Mouse (Mus musculus) limb, embryonic 12.5 days (tissue): ENCODE measurements around the gene Shisa2. TPM values are rescaled to one million over a fixed set of nuclear protein-coding genes. Genes with fewer than 3 reads are reported as not detected.
"Not testable (repeated sequence)": the region's sequence is repeated elsewhere in the genome, so short reads cannot be mapped to it uniquely, and the experiment has no call there.

Experiments used
- ATAC-seq: fragments of 200-750 bp; cut with Nextera tagmentation; 2 replicates; pipeline ENCODE4 v1.8.0; 2017; ENCODE audit warnings: low read depth, moderate TSS enrichment; ENCODE audit not compliant: insufficient number of reproducible peaks, insufficient read depth, low FRiP score, low TSS enrichment
- H3K27ac ChIP-seq: fragments of 300-500 bp; sonication (generic); 2 replicates; pipeline ENCODE4 v1.5.1; 2016; ENCODE audit warnings: mild to moderate bottlenecking, moderate library complexity
- H3K27me3 ChIP-seq: fragments of 300-500 bp; sonication (generic); 2 replicates; pipeline ENCODE4 v1.6.1; 2016; ENCODE audit warnings: mild to moderate bottlenecking, moderate library complexity
- H3K36me3 ChIP-seq: fragments of 300-500 bp; sonication (generic); 2 replicates; pipeline ENCODE4 v1.6.1; 2016; ENCODE audit warnings: mild to moderate bottlenecking, moderate library complexity
- H3K4me1 ChIP-seq: fragments of 300-500 bp; sonication (generic); replicated peaks from 2 replicates; pipeline ENCODE4 v1.6.1; 2016
- H3K4me2 ChIP-seq: fragments of 300-500 bp; sonication (generic); 2 replicates; pipeline ENCODE4 v1.6.1; 2016; ENCODE audit warnings: mild to moderate bottlenecking, moderate library complexity
- H3K4me3 ChIP-seq: fragments of 300-500 bp; sonication (generic); replicated peaks from 2 replicates; pipeline ENCODE4 v1.5.1; 2016; ENCODE audit warnings: mild to moderate bottlenecking
- H3K9ac ChIP-seq: fragments of 300-500 bp; sonication (generic); replicated peaks from 2 replicates; pipeline ENCODE4 v1.6.1; 2016; ENCODE audit warnings: mild to moderate bottlenecking, moderate library complexity
- H3K9me3 ChIP-seq: fragments of 300-500 bp; sonication (generic); 2 replicates; pipeline ENCODE4 v1.6.1; 2016; ENCODE audit warnings: mild to moderate bottlenecking, moderate library complexity
- WGBS: fragments of 180-500 bp; shearing (Covaris S2); methylation state at CpG from one replicate; pipeline ENCODE4 v1.1.7; 2016; 5-methylcytosine and 5-hydroxymethylcytosine counted together
- polyA plus RNA-seq: library from polyadenylated mRNA; unstranded; fragments of >200 nt; fragmentation: Nextera tagmentation; extraction: Ambion mirVana; gene quantifications from 2 replicates; pipeline ENCODE4 v1.2.1, GENCODE M21; 2016

Gene Shisa2
- polyA plus RNA-seq, 1 experiment from 2014 or later: 89.9 TPM

DNA sequence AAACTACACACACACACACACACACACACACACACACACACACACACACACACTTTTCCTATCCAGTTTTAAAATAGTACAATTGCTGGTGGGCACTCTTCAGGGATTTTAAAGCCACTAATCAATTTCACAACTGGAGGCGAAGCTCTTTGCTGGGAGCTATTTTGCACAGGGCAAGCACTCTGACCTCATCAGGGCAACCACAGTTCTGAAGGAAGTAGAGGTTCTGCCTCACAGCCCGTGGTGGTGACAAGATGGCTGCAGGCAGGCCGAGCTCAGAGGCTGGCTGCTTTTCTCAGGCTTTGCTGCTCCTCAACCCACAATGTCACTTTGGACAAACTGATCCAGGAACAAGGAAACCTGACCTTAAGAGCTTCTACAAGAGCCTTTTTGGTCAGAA lies 18.1 kb upstream of the Shisa2 start:
- no peak overlapping the region for H3K9ac ChIP-seq
- H3K4me3 ChIP-seq: no peak overlapping the region
- ATAC-seq: no peak
- no peak overlapping the region for H3K4me2 ChIP-seq
- peaks cover 14% of the 10 kb centered on the region; the same call in 1 of the 2 replicates for H3K27me3 ChIP-seq
- H3K36me3 ChIP-seq: no peaks in the 10 kb centered on the region
- WGBS: 34% methylated on average over 3 of the region's 3 CpGs
- H3K27ac ChIP-seq: no peak overlapping the region
- H3K9me3 ChIP-seq: no peaks in the 10 kb centered on the region
- H3K4me1 ChIP-seq: peaks cover 4% of the 10 kb centered on the region; the same call in 1 of the 2 replicates

DNA sequence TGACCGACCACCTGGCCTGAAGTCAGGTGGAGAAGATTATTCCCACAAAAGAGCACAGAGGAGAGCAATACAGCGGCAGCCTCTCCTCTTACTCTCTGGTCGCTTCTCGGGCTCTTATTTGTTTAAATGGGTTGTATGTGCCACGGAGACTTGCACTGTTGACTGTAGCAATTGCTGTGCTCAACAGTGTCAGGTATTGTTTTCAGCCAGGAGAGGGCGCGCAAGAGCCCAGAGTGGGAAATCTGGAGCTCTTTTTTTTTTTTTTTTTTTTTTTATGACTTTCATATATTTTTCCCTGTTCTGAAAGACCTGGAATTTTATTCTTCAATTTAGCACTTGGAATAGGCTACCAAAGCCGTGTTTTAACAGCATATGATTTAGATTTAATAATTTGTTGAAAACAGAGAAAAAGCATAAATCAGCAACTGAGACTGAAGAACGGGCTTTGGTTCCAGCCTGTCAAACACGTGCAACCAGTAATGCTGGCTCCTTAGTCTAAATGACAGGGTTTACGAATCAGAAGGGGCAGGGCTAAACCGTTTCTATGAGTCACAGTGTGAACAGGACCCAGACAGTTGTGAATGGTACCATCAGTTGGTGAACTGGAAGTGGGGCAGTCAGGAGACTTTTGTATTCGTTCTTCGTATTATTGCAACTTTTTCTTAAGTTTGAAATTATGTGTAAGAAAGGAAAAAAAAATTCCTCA lies 12.0 kb upstream of the Shisa2 start:
- Histone ChIP-seq H3K27ac (no peak overlapping the region), H3K4me3 (no peak overlapping the region), H3K4me2 (no peak overlapping the region), H3K9ac (no peak overlapping the region), H3K27me3 (no peaks in the 10 kb centered on the region), H3K4me1 (peaks cover 16% of the 10 kb centered on the region), H3K9me3 (no peaks in the 10 kb centered on the region), H3K36me3 (no peaks in the 10 kb centered on the region)
- no peak; the same call in 1 of the 2 replicates for ATAC-seq
- 41% methylated on average over 14 of the region's 14 CpGs for WGBS

DNA sequence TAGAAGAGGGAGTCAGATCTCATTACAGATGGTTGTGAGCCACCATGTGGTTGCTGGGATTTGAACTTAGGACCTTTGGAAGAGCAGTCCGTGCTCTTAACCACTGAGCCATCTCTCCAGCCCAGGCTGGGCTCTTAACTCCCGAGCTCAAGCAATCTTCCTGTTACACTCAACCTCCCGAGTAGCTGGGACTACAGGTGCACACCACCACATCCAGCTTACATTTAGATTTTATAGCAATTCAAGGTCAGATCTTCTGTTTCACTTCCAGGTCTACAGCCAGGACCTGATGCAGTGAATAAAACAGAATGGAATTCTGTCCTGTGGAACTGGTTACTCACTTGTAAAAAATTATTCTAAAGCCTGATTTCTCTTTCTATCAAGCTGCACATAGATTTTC lies 11.0 kb upstream of the Shisa2 start:
- not testable (repeated sequence) for ATAC-seq, H3K27me3 ChIP-seq, H3K4me3 ChIP-seq, H3K36me3 ChIP-seq, H3K4me2 ChIP-seq, H3K27ac ChIP-seq, H3K9ac ChIP-seq, H3K9me3 ChIP-seq
- WGBS: 80% methylated on average over 3 of the region's 3 CpGs
- H3K4me1 ChIP-seq: peaks cover 16% of the 10 kb centered on the region

DNA sequence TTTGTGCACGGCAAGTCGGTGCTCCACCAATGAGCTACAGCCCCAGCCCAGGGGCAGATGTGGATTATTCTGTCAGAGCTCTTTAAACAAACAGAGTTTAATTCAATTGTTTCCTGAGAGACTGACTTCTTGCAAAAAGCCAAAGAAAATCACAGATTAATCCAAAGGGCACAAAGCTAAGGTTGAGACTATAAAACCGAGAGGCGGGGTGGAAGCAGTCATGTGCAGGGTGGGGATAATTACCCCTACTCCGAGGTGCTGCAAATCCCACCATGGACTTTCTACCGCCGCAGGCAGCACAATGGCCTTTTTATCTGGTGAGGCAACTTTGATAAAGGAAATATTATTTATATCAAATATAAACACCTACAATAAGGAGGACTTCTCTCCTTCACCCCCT lies 8.3 kb upstream of the Shisa2 start:
- no peak overlapping the region for H3K27ac ChIP-seq
- H3K9me3 ChIP-seq: no peaks in the 10 kb centered on the region
- H3K36me3 ChIP-seq: no peaks in the 10 kb centered on the region
- H3K9ac ChIP-seq: no peak overlapping the region
- peaks cover 16% of the 10 kb centered on the region for H3K4me1 ChIP-seq
- H3K4me2 ChIP-seq: peak overlapping the region; percentile 10; the same call in 1 of the 2 replicates
- WGBS: 29% methylated on average over 7 of the region's 7 CpGs
- no peaks in the 10 kb centered on the region for H3K27me3 ChIP-seq
- no peak overlapping the region for H3K4me3 ChIP-seq
- no peak for ATAC-seq

DNA sequence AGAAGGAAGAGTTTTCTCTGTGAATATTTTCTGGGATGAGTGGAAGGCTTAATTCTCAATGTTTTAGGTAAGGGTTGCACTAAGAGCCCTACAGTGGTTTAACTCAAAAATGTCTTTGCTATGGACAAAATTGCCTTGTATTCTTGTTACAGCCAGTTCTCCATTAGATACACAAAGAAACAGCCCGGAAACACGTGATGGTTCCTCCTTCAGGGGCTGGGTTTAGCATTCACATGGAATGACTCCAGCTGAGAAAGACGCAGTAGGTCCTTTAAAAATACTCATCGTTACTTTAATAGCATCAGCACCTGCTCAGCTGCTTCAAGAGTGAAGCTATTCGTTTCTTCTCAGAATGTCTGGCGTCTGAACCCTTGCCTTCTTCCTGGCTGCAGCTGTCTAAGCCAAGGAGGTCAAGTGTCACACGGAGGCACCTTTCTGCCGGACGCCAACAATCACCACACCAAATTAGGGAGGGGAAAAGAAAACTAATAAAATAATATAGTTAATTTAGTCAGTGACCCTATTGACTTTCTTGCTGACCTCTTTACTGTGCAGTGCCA lies 702 bp upstream of the Shisa2 start:
- WGBS: 19% methylated on average over 9 of the region's 9 CpGs
- H3K27me3 ChIP-seq: peaks cover 6% of the 10 kb centered on the region
- H3K4me3 ChIP-seq: peak overlapping the region; percentile 78

DNA sequence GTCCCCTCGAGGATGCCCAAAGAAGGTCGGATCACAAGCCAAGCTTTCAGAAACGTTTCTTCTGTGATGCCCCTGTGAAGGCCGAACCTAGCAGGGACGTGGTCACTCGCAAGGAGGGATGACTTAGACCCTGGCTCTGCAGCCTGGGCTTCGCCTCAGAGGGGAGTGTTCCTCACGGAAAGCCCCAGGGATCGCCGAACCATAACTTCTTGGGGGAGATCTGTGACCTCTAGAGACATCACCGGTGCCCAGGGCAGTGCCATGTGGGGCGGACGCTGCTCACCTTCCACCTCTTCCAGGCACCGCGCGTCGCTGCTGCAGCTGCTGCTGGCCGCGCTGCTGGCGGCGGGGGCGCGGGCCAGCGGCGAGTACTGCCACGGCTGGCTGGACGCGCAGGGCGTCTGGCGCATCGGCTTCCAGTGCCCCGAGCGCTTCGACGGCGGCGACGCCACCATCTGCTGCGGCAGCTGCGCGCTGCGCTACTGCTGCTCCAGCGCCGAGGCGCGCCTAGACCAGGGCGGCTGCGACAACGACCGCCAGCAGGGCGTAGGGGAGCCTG lies 777 bp downstream of the Shisa2 start:
- Histone ChIP-seq H3K4me3 (peak overlapping the region; percentile 78), H3K4me2 (peak overlapping the region; percentile 72), H3K9ac (peak overlapping the region; percentile 84), H3K9me3 (no peaks in the 10 kb centered on the region), H3K27ac (peak overlapping the region; percentile 94), H3K36me3 (peaks cover 17% of the 10 kb centered on the region), H3K4me1 (peaks cover 37% of the 10 kb centered on the region), H3K27me3 (peaks cover 6% of the 10 kb centered on the region)
- under 1% methylated on average over 47 of the region's 51 CpGs for WGBS
- 0 out of 2 replicates have a peak, but pooled peaks have one; percentile 13 for ATAC-seq

More for the DNA sequence above, 702 bp upstream of the Shisa2 start:
- Histone ChIP-seq H3K27ac (0 out of 2 replicates have a peak overlapping the region, but pooled peaks have one; percentile 51), H3K36me3 (peaks cover 2% of the 10 kb centered on the region), H3K4me1 (peaks cover 32% of the 10 kb centered on the region), H3K9ac (no peak overlapping the region), H3K9me3 (no peaks in the 10 kb centered on the region), H3K4me2 (peak overlapping the region; percentile 72)
- ATAC-seq: no peak

DNA sequence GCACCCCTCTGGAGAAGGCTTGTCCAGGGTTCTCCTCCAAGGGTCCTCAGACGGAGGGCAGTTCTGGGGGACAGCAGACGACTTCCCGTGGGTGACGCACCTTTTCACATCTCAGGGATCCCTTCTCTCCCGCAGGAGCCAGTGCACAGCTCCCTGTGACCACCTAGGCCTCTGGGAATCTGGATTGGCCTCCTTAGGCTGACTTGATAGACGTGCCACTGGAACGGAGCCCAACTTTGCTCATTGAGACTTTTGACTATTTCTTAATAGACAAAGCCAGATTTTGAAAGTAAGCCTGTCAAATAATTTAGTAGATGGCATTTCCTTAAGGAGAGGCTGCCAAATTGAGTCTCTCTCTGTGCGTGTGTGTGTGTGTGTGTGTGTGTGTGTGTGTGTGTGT lies 1.6 kb downstream of the Shisa2 start:
- peaks cover 6% of the 10 kb centered on the region for H3K27me3 ChIP-seq
- peak overlapping the region; percentile 78 for H3K4me3 ChIP-seq
- peak overlapping the region; percentile 72 for H3K4me2 ChIP-seq
- no peak for ATAC-seq
- no peaks in the 10 kb centered on the region for H3K9me3 ChIP-seq
- peaks cover 24% of the 10 kb centered on the region for H3K36me3 ChIP-seq
- H3K9ac ChIP-seq: peak overlapping the region; percentile 84
- H3K4me1 ChIP-seq: peaks cover 37% of the 10 kb centered on the region
- H3K27ac ChIP-seq: peak overlapping the region; percentile 94
- 17% methylated on average over 8 of the region's 8 CpGs for WGBS

DNA sequence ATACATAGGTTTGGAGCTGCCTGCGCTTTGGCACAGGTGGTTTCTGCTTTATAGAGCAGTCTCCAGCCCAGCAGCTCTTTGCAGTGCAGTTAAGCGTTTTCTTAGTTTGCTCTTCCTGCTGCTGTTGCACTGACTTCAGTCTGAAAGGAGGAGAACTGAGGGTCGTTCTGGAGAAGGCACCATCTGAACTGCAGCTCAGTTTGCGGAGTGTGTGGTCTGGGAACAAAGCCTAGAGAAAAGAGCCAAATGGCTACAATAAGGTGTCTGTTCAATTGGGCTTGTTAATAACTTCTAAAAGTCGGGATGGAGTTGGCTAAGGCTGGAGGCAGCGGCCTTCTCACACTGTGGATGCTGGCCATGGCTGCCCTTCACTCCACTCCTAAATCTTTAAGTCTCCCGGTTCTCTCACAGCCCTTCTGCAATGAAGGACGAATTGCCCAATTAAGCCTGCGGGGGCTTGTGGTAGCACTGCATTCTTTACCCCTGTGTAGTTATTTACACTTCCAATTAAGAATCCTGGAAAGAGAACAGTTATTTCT lies 2.1 kb downstream of the Shisa2 start:
- Histone ChIP-seq H3K27me3 (peaks cover 6% of the 10 kb centered on the region), H3K9ac (peak overlapping the region; percentile 84), H3K4me1 (peaks cover 37% of the 10 kb centered on the region), H3K4me3 (peak overlapping the region; percentile 78), H3K9me3 (no peaks in the 10 kb centered on the region), H3K27ac (peak overlapping the region; percentile 94), H3K4me2 (peak overlapping the region; percentile 72), H3K36me3 (peaks cover 29% of the 10 kb centered on the region)
- 7% methylated on average over 9 of the region's 9 CpGs for WGBS
- peak; percentile 17; the same call in 1 of the 2 replicates for ATAC-seq

DNA sequence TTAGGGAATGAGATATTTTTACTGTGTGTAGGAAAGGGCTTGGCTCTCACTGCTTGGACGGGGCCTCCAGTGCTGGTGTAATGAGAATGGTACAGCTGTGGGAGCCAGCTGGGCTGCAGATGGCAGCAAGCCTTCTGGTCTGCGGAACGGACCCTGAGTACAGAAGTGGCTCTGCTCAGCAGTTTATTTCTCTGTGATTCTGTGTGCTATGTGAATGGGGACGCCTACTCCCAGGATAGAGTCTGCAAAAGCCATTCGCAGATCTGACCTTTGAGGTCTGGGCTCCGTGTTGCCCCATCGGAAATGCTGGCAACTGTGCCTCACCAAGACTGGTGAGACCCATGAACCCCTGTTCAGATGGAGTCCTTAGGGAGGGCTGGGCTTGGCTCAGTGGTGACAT lies 2.7 kb downstream of the Shisa2 start:
- Histone ChIP-seq H3K36me3 (peaks cover 35% of the 10 kb centered on the region), H3K4me3 (peak overlapping the region; percentile 78), H3K9me3 (no peaks in the 10 kb centered on the region), H3K27me3 (peaks cover 6% of the 10 kb centered on the region), H3K4me2 (peak overlapping the region; percentile 72), H3K27ac (peak overlapping the region; percentile 94), H3K9ac (peak overlapping the region; percentile 84), H3K4me1 (peaks cover 37% of the 10 kb centered on the region)
- 13% methylated on average over 7 of the region's 7 CpGs for WGBS
- peak; percentile 70; the same call in 1 of the 2 replicates for ATAC-seq

DNA sequence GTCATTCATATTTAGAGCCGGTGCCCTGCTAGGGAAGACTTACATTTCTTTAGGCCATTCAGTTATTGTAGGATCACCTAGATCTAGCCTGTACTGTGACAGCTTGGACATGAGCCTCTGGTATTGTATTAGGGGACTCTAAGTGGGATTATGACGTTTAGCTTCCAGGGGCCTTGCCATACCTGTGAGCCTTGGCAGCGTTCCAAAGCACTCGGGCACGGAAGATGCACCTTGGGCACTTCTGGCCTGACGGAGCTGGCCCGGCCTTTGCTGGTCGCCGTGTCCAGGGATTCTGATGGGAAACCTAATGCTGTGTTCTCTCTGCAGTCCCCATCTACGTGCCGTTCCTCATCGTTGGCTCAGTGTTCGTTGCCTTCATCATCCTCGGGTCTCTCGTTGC lies 4.2 kb downstream of the Shisa2 start:
- Histone ChIP-seq H3K4me2 (peak overlapping the region; percentile 72), H3K27me3 (peaks cover 4% of the 10 kb centered on the region; the same call in 1 of the 2 replicates), H3K9me3 (no peaks in the 10 kb centered on the region), H3K9ac (no peak overlapping the region), H3K27ac (no peak overlapping the region), H3K36me3 (peaks cover 37% of the 10 kb centered on the region), H3K4me3 (peak overlapping the region; percentile 78; the same call in 1 of the 2 replicates), H3K4me1 (peaks cover 36% of the 10 kb centered on the region)
- no peak for ATAC-seq
- 88% methylated on average over 15 of the region's 15 CpGs for WGBS

DNA sequence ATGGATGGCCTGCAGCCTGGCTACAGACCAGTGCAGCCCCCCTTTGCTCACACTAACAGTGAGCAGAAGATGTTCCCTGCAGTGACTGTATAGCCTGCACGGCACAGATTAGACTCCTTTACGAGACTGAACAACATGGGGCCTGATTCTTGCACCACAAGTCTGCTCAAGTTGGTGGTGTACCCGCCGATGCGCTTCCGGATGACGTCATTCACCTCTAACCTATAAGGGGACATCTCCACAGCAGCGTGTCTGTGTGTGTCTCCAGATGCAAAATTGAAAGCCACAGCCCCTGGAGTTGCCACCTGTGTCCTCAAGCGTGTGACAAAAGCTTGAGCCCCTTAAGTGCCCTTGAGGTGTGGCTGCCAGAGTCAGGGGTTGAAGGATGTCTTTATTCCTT lies 5.0 kb downstream of the Shisa2 start:
- peaks cover 37% of the 10 kb centered on the region for H3K36me3 ChIP-seq
- no peaks in the 10 kb centered on the region for H3K27me3 ChIP-seq
- H3K9me3 ChIP-seq: no peaks in the 10 kb centered on the region
- peaks cover 31% of the 10 kb centered on the region for H3K4me1 ChIP-seq
- H3K4me2 ChIP-seq: 0 out of 2 replicates have a peak overlapping the region, but pooled peaks have one; percentile 72
- 93% methylated on average over 9 of the region's 9 CpGs for WGBS
- no peak overlapping the region for H3K9ac ChIP-seq
- no peak for ATAC-seq
- H3K27ac ChIP-seq: no peak overlapping the region
- H3K4me3 ChIP-seq: no peak overlapping the region
